In genomic region chr11:6890450-6890849, GRCm38 (mm10) we compare ENCODE assay signal across 19 mouse cellular contexts. TPM values are rescaled to one million over a fixed set of nuclear protein-coding genes. Genes with fewer than 3 reads are reported as not detected.
"Had no signal": no experiment of that assay in that cellular context is flagged by ENCODE, and none has a peak within 500 bp of the region (broad histone marks: within the 10 kb centered on the region; RNA-seq: fewer than 3 reads in every experiment).

No protein-coding gene starts in this region.

- ATAC-seq: liver, postnatal 0 days had no signal

- H3K9ac ChIP-seq: limb, embryonic 12.5 days; liver, embryonic 13.5 days; liver, postnatal 0 days; lung, embryonic 15.5 days had no signal

- H3K9me3 ChIP-seq: limb, embryonic 12.5 days; liver, embryonic 13.5 days; lung, embryonic 15.5 days had no signal

- H3K4me1 ChIP-seq: liver, embryonic 13.5 days; megakaryocyte, embryonic 14.5 days had no signal

- DNase-seq: kidney, postnatal 14 days; liver; liver, embryonic 13.5 days; liver, postnatal 0 days; lung, postnatal 14 days; thymus, postnatal 4 days had no signal

- H3K4me3 ChIP-seq: limb, embryonic 12.5 days; liver, embryonic 13.5 days; lung, embryonic 15.5 days; megakaryocyte, embryonic 14.5 days had no signal

- H3K36me3 ChIP-seq: limb, embryonic 12.5 days; liver, embryonic 13.5 days; lung, embryonic 15.5 days had no signal

- H3K27me3 ChIP-seq: limb, embryonic 12.5 days; liver, embryonic 13.5 days; lung, embryonic 15.5 days; megakaryocyte, embryonic 14.5 days had no signal

- H3K27ac ChIP-seq: liver, embryonic 13.5 days; lung, embryonic 15.5 days; macrophage; stomach, postnatal 0 days had no signal

- H3K4me2 ChIP-seq: limb, embryonic 12.5 days; liver, embryonic 13.5 days; lung, embryonic 15.5 days; midbrain, embryonic 11.5 days had no signal

RNA-seq across cellular contexts. Expression of gene Gm11983, which starts 53.0 kb away (rescaled TPM):
- total RNA-seq: layer of hippocampus, adult 8-10 months; layer of hippocampus, postnatal 14 days; left cerebral cortex, adult 18-20 months; left cerebral cortex, postnatal 14 days; neutrophil, adult 5-6 weeks had no signal
- polyA plus RNA-seq: kidney, embryonic 14.5 days; large intestine, adult 2 months; limb, embryonic 12.5 days; liver, embryonic 13.5 days; liver, postnatal 0 days; lung, embryonic 15.5 days; macrophage; midbrain, embryonic 11.5 days; stomach, postnatal 0 days had no signal
